Mouse (Mus musculus): Measurements from ENCODE around the gene Pcgf6. TPM values are rescaled to one million over a fixed set of nuclear protein-coding genes. Genes with fewer than 3 reads are reported as not detected.
A peak's percentile ranks its signal among the peaks of the same experiment; 100 is the strongest.

Pcgf6 gene
- total RNA-seq, 2 experiments from 2014 or later: 20.0 to 20.1 TPM

DNA sequence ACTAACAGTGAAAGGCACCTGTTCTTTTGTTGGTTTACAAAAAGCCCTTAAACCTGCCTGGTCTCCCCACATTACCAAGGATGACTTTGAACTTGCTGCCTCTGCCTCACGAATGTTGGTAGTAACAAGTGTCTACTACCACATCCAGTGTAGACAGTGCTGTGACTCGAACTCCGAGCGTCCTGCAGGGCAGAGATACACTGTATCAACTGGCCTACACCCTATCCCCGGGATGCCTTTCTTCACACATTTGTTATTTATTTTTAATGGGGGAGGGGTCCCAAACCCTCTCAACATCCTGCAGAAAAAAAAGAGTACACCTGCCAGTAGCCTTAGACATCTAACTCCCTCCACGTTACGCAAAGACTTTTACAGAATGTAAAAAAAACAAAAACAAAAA, 866 bp downstream of the Pcgf6 start:
- intact Hi-C loops (cut with DNase I): loop anchor here (5.0 kb wide), 1 partner anchor 378 kb away; the partner anchor contains the start of gene Cyp17a1
- peak overlapping the region; percentile 73 for H3K4me3 ChIP-seq
- no peak for DNase-seq (ENCODE audit: extremely low spot score in 1 of 2, low spot score in 2 of 2)
- no peak for TF ChIP-seq CTCF (IDR thresholded peaks at IDR 0.05)
- no peak overlapping the region; the same call in 1 of the 2 replicates for H3K27ac ChIP-seq

DNA sequence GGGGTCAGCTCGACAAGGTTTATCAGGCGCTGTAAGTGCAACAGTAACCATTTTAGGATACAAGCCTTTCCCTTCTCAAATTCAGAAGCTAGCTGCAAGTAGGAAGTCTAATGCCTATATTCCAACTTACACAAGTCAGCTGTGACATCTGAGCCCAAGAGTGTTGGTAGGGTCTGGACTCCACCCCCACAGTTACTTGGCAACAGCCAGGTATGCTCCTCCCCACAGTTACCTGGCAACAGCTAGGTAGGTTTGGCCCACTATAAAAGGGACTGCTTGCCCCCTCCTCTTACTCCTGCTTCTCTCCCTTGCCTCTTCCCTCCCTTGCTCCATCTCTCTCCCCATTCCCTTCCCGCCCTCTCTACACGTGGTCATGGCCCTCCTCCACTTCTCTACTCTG, 1.6 kb downstream of the Pcgf6 start:
- intact Hi-C loops (cut with DNase I): loop anchor here (5.0 kb wide), 1 partner anchor 377 kb away; the partner anchor contains the start of gene Cyp17a1
- no peak for DNase-seq (ENCODE audit: extremely low spot score in 1 of 2, low spot score in 2 of 2)
- no peak for TF ChIP-seq CTCF (IDR thresholded peaks at IDR 0.05)
- Histone ChIP-seq H3K4me3 (no peak overlapping the region), H3K27ac (no peak overlapping the region)

GRCm38 (mm10) chr19:47047236-47047833, 3.4 kb downstream of the Pcgf6 start:
- H3K4me3 ChIP-seq: no peak overlapping the region
- no peak for DNase-seq (ENCODE audit: extremely low spot score in 1 of 2, low spot score in 2 of 2)
- no peak overlapping the region for H3K27ac ChIP-seq
- TF ChIP-seq CTCF (IDR thresholded peaks at IDR 0.05): no peak
- intact Hi-C loops (cut with DNase I): loop anchor here (5.0 kb wide), 1 partner anchor 375 kb away; the partner anchor contains the start of gene Cyp17a1

- no peak for DNase-seq (ENCODE audit: extremely low spot score in 1 of 2, low spot score in 2 of 2)
- no peak overlapping the region for H3K27ac ChIP-seq
- TF ChIP-seq CTCF (IDR thresholded peaks at IDR 0.05): peak; percentile 31
- no peak overlapping the region for H3K4me3 ChIP-seq
- intact Hi-C loops (cut with DNase I): loop anchor here (5.0 kb wide), 1 partner anchor 374 kb away; the partner anchor contains the start of gene Cyp17a1
Measured at GRCm38 (mm10) chr19:47046343-47046742, 4.4 kb downstream of the Pcgf6 start.

GRCm38 (mm10) chr19:47043608-47044007, 7.1 kb downstream of the Pcgf6 start:
- no peak for DNase-seq (ENCODE audit: extremely low spot score in 1 of 2, low spot score in 2 of 2)
- no peak overlapping the region for H3K4me3 ChIP-seq
- intact Hi-C loops (cut with DNase I): loop anchor here (5.0 kb wide), 1 partner anchor 281 kb away; the partner anchor contains the start of gene Cnnm2
- no peak overlapping the region for H3K27ac ChIP-seq
- peak; percentile 58 for TF ChIP-seq CTCF (IDR thresholded peaks at IDR 0.05)

DNA sequence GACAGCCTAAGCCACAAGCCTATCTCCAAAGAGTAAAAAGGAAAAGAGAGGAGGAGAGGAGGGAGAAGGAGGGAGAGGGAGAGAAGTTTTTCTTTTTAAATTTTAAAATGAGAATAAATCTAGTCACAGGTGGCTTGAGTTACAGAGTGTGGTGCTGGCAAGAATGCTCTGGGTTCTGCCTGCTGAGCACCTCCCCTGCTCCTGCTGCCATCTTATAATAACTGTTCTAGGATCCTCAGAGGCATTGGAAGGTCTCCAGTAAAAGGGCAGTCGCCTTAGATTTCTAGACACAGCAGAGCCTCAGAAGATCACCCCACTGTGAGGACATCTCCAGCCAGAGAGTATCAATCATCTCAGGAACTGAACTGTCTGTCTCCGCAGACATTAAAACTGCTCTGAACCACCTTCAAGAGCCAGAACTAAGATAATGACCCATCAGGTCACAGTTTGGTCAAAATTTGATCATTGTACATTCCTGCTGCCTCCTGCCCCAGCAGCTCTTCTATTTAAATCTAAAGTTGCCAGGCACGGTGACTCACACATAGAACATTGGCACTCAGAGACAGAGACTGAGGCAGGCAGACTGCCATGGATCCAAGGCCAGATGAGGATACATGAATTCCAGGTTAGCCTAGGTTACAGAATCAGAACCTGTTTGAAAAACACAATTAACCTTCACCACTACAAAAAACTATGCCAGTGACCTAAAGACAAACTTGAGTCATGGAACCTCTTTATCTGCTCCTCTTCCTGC, 9.8 kb downstream of the Pcgf6 start:
- TF ChIP-seq CTCF (IDR thresholded peaks at IDR 0.05): no peak
- no peak for DNase-seq (ENCODE audit: extremely low spot score in 1 of 2, low spot score in 2 of 2)
- intact Hi-C loops (cut with DNase I): loop anchor here (2.0 to 5.0 kb wide), 2 partner anchors 164 to 279 kb away; partner anchors contain the start of gene Cnnm2
- Histone ChIP-seq H3K27ac (no peak overlapping the region; the same call in 1 of the 2 replicates), H3K4me3 (no peak overlapping the region)

DNA sequence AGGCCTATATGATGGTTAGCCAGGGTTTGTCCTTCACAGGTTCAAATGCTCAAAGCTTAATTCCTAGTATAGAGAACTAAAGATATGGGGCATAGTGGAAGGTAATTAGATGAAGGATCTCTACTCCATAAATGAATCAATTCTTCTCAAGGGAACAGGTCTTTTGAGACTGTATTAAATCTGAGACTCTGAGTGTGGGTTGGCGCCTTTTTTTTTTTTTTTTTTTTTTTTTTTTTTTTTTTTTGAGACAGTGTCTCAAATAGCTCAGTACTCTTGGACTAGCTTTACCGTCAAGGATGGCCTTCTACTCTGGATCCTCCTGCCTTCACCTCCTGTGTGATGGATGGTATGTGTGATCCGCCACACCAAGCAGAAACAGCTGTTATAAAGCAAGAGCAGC, 14.1 kb downstream of the Pcgf6 start:
- no peak for DNase-seq (ENCODE audit: extremely low spot score in 1 of 2, low spot score in 2 of 2)
- intact Hi-C loops (cut with DNase I): no loop called here
- Histone ChIP-seq H3K27ac (no peak overlapping the region), H3K4me3 (no peak overlapping the region)
- TF ChIP-seq CTCF (IDR thresholded peaks at IDR 0.05): no peak

DNA sequence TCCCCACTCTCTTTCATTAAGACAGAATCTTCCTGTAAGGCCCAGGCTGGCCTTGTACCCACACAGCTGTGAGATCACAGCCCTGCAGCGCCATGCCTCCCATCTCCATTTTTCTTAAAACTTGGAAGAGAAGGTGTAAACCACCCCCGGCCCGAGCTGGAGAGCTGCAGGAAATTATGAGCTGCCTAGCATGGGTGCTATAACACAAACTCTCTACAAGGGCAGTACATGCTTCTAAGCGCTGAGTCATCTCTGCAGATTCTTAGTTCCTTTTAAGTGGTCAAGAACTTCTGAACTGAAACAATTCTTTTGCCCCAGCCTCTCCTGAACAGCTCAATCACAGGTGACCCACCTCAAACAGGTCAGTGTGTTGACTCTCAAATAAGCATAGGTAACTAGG, 15.8 kb downstream of the Pcgf6 start:
- Histone ChIP-seq H3K27ac (peak overlapping the region; percentile 17; the same call in 1 of the 2 replicates), H3K4me3 (no peak overlapping the region)
- TF ChIP-seq CTCF (IDR thresholded peaks at IDR 0.05): no peak
- peak in 1 of 2 experiments; percentile 62 for DNase-seq (ENCODE audit: extremely low spot score in 1 of 2, low spot score in 2 of 2)
- intact Hi-C loops (cut with DNase I): loop anchor here (2.0 kb wide), 1 partner anchor 20 kb away; the partner anchor contains the start of genes Ina and Nt5c2

DNA sequence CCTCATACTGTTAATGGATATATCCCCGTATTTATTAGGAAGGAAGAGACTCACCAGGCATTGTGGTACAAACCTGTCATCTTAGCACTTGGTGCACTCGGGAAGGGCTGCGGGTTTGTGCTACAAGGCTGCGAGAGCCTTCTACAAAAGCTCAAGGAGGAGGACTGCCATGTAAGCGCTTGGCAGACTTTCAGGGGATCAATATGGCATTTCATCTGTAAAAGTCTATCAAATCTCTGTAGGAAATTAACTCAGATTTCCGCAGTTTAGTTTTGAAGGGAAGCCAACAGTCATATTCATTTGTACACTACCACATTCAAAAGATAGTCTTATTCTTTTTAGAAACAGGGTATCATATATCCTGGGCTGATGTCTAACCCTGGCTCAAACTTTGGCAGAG, 18.9 kb downstream of the Pcgf6 start:
- no peak for DNase-seq (ENCODE audit: extremely low spot score in 1 of 2, low spot score in 2 of 2)

DNA sequence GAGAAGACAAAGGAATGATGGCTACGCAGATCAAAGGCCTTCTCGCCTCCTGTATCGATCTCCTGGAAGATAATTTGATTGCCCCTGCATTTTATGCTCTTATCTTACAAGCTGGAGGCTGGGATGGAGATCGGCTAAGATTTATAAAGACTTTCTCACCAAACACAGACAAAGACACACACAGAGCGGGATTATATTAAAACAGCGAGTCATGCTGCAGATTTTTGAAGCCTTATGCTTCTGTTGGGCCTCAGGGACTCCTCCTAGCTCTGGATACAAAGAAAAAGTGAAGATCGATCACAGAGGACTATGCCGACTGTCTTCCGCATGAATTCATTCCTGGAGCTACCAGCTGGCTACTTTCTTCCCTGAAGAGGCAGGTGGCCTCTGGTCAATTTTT, 20.9 kb downstream of the Pcgf6 start:
- no peak overlapping the region for H3K27ac ChIP-seq
- no peak for DNase-seq (ENCODE audit: extremely low spot score in 1 of 2, low spot score in 2 of 2)
- intact Hi-C loops (cut with DNase I): no loop called here
- TF ChIP-seq CTCF (IDR thresholded peaks at IDR 0.05): no peak
- H3K4me3 ChIP-seq: no peak overlapping the region

More for the DNA sequence above, 18.9 kb downstream of the Pcgf6 start:
- intact Hi-C loops (cut with DNase I): no loop called here
- Histone ChIP-seq H3K27ac (no peak overlapping the region), H3K4me3 (no peak overlapping the region)
- TF ChIP-seq CTCF (IDR thresholded peaks at IDR 0.05): no peak

DNA sequence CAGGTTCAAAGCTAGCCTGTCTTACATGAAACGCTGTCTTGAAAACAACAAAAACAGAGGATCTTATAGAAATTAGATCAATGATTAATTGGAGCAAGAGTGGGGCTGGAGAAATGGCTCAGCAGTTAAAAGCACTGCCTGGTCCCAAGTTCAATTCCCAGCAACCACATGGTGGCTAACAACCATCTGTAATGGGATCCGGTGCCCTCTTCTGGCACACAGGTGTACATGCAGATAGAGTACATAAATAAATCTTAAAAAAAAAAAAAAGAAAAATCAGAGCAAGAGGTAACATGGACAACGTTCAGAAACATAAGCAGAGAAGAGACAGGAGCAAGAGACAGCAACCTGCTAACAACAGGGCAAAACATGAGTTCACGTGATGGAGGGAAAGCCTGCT, 24.2 kb downstream of the Pcgf6 start:
- DNase-seq (ENCODE audit: extremely low spot score in 1 of 2, low spot score in 2 of 2): no peak
- intact Hi-C loops (cut with DNase I): no loop called here
- TF ChIP-seq CTCF (IDR thresholded peaks at IDR 0.05): peak; percentile 25
- H3K27ac ChIP-seq: no peak overlapping the region
- no peak overlapping the region for H3K4me3 ChIP-seq

- Histone ChIP-seq H3K4me3 (no peak overlapping the region), H3K27ac (no peak overlapping the region)
- intact Hi-C loops (cut with DNase I): no loop called here
- no peak for TF ChIP-seq CTCF (IDR thresholded peaks at IDR 0.05)
- peak in 1 of 2 experiments; percentile 30 for DNase-seq (ENCODE audit: extremely low spot score in 1 of 2, low spot score in 2 of 2)
Measured at GRCm38 (mm10) chr19:47024954-47025353, 25.8 kb downstream of the Pcgf6 start.

Data from left cerebral cortex, adult 2 months (tissue).